Mouse (Mus musculus) testis, adult 2 months (tissue): ENCODE results near the gene Caskin1. TPM values are rescaled to one million over a fixed set of nuclear protein-coding genes. Genes with fewer than 3 reads are reported as not detected.
A peak's percentile ranks its signal among the peaks of the same experiment; 100 is the strongest.

Source experiments
- H3K27ac ChIP-seq: fragments of 200-500 bp; 2 replicates; pipeline ENCODE4 v1.5.1; 2012; ENCODE audit warnings: low read depth, low read length; ENCODE audit not compliant: control insufficient read depth, insufficient read depth
- H3K27me3 ChIP-seq: fragments of 200-500 bp; 2 replicates; pipeline ENCODE4 v1.6.1; 2012; ENCODE audit warnings: mild to moderate bottlenecking, low read length, moderate library complexity; ENCODE audit not compliant: control insufficient read depth, insufficient read depth
- H3K36me3 ChIP-seq: fragments of 200-500 bp; 2 replicates; pipeline ENCODE4 v1.6.1; 2012; ENCODE audit warnings: mild to moderate bottlenecking, low read length; ENCODE audit not compliant: control insufficient read depth, insufficient read depth
- H3K4me1 ChIP-seq: fragments of 200-500 bp; 2 replicates; pipeline ENCODE4 v1.6.1; 2012; ENCODE audit warnings: low read length; ENCODE audit not compliant: control insufficient read depth, insufficient read depth
- H3K4me3 ChIP-seq: fragments of 200-500 bp; 2 replicates; pipeline ENCODE4 v1.5.1; 2012; ENCODE audit warnings: low read depth, mild to moderate bottlenecking, low read length, moderate library complexity, mixed read lengths; ENCODE audit not compliant: control insufficient read depth
- CTCF ChIP-seq: fragments of 200-500 bp; IDR thresholded peaks from 2 replicates; pipeline ENCODE4 v1.5.1; 2012; ENCODE audit warnings: low read depth, mild to moderate bottlenecking, inconsistent platforms, low read length, moderate library complexity; ENCODE audit not compliant: control insufficient read depth, insufficient read depth, insufficient replicate concordance
- POLR2A ChIP-seq: fragments of 200-500 bp; IDR thresholded peaks from 2 replicates; pipeline ENCODE4 v1.6.1; 2012; ENCODE audit warnings: low read depth, mild to moderate bottlenecking, inconsistent platforms, low read length, moderate library complexity; ENCODE audit not compliant: control insufficient read depth
- polyA plus RNA-seq: library from polyadenylated mRNA; depleted of rRNA; stranded (reverse); fragments of >200 nt; gene quantifications from 2 replicates; pipeline ENCODE4 v1.2.3, GENCODE M21; 2012

Caskin1 gene
- polyA plus RNA-seq, 1 experiment: 23.9 TPM

- Histone ChIP-seq H3K4me3 (peak overlapping the region; percentile 88), H3K27me3 (no peaks in the 10 kb centered on the region), H3K36me3 (no peaks in the 10 kb centered on the region), H3K27ac (peak overlapping the region; percentile 37; the same call in 1 of the 2 replicates), H3K4me1 (peaks cover 8% of the 10 kb centered on the region)
- TF ChIP-seq CTCF: no peak
- TF ChIP-seq POLR2A: no peak
Measured at GRCm38 (mm10) chr17:24488662-24489264, 362 bp downstream of the Caskin1 start.

- Histone ChIP-seq H3K4me1 (peaks cover 8% of the 10 kb centered on the region), H3K27me3 (no peaks in the 10 kb centered on the region), H3K4me3 (peak overlapping the region; percentile 88), H3K36me3 (no peaks in the 10 kb centered on the region), H3K27ac (no peak overlapping the region)
- no peak for TF ChIP-seq CTCF
- TF ChIP-seq POLR2A: no peak
Measured at GRCm38 (mm10) chr17:24489265-24490030, 1.0 kb downstream of the Caskin1 start.

GRCm38 (mm10) chr17:24490399-24490798, 2.0 kb downstream of the Caskin1 start:
- H3K27me3 ChIP-seq: no peaks in the 10 kb centered on the region
- peaks cover 8% of the 10 kb centered on the region for H3K4me1 ChIP-seq
- no peak overlapping the region for H3K27ac ChIP-seq
- no peak for TF ChIP-seq POLR2A
- TF ChIP-seq CTCF: no peak
- no peaks in the 10 kb centered on the region for H3K36me3 ChIP-seq
- H3K4me3 ChIP-seq: no peak overlapping the region

- Histone ChIP-seq H3K27ac (no peak overlapping the region), H3K36me3 (no peaks in the 10 kb centered on the region), H3K4me1 (no peaks in the 10 kb centered on the region), H3K27me3 (no peaks in the 10 kb centered on the region), H3K4me3 (no peak overlapping the region)
- no peak for TF ChIP-seq POLR2A
- TF ChIP-seq CTCF: no peak; the same call in 1 of the 2 replicates
Measured at GRCm38 (mm10) chr17:24494627-24495335, 6.4 kb downstream of the Caskin1 start.

- Histone ChIP-seq H3K4me1 (no peaks in the 10 kb centered on the region), H3K36me3 (no peaks in the 10 kb centered on the region), H3K4me3 (no peak overlapping the region), H3K27me3 (no peaks in the 10 kb centered on the region), H3K27ac (no peak overlapping the region)
- TF ChIP-seq POLR2A (no peak), CTCF (no peak)
Measured at GRCm38 (mm10) chr17:24495443-24495842, 7.0 kb downstream of the Caskin1 start.

GRCm38 (mm10) chr17:24496026-24496425, 7.6 kb downstream of the Caskin1 start:
- Histone ChIP-seq H3K27ac (no peak overlapping the region), H3K4me3 (no peak overlapping the region), H3K4me1 (no peaks in the 10 kb centered on the region), H3K27me3 (no peaks in the 10 kb centered on the region), H3K36me3 (no peaks in the 10 kb centered on the region)
- TF ChIP-seq POLR2A (no peak), CTCF (no peak)

- H3K4me3 ChIP-seq: no peak overlapping the region
- peaks cover under 1% of the 10 kb centered on the region; the same call in 1 of the 2 replicates for H3K4me1 ChIP-seq
- no peaks in the 10 kb centered on the region for H3K36me3 ChIP-seq
- no peaks in the 10 kb centered on the region for H3K27me3 ChIP-seq
- H3K27ac ChIP-seq: no peak overlapping the region
- TF ChIP-seq POLR2A: no peak
- peak; percentile 20; the same call in 1 of the 2 replicates for TF ChIP-seq CTCF
Measured at GRCm38 (mm10) chr17:24502208-24502607, 13.8 kb downstream of the Caskin1 start.
